Mouse (Mus musculus) spleen, embryonic (tissue): ENCODE results near the gene She.

Experiments
- CTCF ChIA-PET: fragments of 350-600 bp; sonication (Branson Sonifier 250); formaldehyde crosslinking; loops from one replicate; lab custom pipeline; 2022; lab: Charles Lee

She gene

DNA sequence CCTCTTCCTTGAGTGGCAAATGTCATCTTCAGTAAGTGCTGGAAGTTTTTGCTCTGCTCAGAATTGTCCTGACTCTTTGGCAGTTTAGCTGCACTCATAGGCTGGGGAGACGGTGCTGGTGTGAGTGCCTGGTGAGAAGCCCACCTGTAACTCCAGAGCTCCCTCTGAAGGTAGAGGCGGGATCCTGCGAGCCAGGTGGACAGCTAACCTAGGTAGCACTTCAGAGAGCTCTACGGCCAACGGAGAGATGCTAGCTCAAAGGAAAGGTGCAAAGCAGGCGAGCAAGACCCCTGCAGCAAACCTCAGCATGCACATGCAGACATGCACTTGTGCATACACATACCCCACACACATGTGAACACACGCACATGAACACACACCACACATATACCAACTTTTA, 17.1 kb upstream of the She start:
- CTCF ChIA-PET: interaction anchor here (0.7 kb wide), 1 partner anchor 372 kb away, joined by 3 read pairs; no protein-coding TSS in a partner anchor

- CTCF ChIA-PET: no interaction called here
These were observed 14.1 kb upstream of the She start for GRCm38 (mm10) chr3:89817056-89817455.

DNA sequence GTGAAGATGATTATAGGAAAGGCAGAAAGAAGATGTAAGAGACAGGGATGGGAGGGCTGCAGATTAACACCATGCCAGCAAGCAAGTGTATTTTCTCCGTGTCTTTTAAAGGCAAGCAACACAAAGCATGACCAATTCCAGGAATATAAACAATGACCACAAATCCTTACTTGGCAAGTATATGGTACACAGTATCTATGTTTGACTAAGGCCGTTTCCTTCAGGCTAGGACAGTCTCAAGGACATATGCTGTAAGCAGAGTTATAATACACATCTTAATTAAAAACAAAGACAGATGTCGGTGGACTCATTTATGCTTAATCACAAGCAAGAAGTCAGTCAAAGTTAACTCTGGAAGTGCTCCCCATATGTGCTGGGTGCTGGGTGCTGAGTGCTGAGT, 12.6 kb upstream of the She start:
- CTCF ChIA-PET: no interaction called here

DNA sequence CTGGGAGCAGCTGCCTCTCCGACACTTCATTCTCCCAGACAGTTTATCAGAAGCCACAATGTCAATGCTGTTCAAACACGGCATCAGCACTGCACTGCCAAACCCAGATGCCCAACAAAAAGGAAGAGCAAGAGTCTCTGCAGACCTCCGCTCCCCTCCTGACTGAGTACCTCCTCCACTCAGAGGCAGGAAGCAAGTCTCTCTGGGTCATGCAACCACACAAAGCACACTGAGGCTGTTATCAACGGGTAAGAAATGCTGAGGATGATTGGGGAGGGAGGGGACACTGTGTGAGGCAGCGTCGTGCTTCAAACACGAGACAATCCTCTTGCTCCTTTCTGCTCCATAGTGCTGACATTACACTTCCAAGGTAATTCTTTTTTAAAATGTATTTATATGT, 11.3 kb upstream of the She start:
- CTCF ChIA-PET: no interaction called here

- CTCF ChIA-PET: no interaction called here
These were observed 10.7 kb upstream of the She start for GRCm38 (mm10) chr3:89820311-89821095.

- CTCF ChIA-PET: no interaction called here
These were observed 10.1 kb upstream of the She start for GRCm38 (mm10) chr3:89821096-89821513.

- CTCF ChIA-PET: no interaction called here
These were observed 9.4 kb upstream of the She start for GRCm38 (mm10) chr3:89821548-89822480.

- CTCF ChIA-PET: no interaction called here
These were observed 7.6 kb upstream of the She start for GRCm38 (mm10) chr3:89823594-89823993.

GRCm38 (mm10) chr3:89826295-89826694, 4.9 kb upstream of the She start:
- CTCF ChIA-PET: no interaction called here

DNA sequence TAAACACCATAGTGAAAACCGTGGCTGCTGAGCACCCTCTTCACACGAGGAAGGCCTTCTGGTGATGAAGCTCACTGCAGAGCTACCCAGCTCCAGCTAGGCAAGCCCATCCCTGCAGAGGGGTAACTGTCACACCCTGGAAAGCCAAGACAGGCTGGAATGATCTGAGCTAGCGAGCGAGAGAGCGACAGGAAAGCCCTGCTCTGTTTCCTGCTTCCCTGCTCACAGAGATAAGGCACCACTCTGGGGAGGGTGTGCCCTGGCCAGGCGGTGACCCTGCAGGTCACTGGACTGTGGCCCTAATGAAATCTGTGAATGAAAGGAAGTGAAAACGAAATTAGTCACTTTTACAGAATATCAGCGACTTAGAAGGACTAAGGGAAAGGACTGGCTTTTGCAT, 4.2 kb downstream of the She start:
- CTCF ChIA-PET: no interaction called here

DNA sequence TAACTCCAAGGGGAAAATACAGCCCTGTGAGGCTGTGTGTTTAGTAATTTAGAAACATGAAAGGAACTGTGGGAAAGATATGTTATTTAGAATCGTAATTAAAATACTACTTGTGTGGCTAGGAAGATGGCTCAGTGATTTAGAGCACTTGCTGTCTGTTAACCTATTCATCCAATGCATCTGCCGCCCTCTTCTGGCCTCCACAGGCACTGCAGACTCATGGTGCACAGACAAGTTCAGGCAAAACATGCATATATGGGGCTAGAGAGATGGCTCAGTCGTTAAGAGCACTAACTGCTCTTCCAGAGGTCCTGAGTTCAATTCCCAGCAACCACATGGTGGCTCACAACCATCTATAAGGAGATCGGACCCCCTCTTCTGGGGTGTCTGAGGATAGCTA, 11.1 kb downstream of the She start:
- CTCF ChIA-PET: interaction anchor here (0.6 kb wide), 3 partner anchors 14 to 26 kb away, joined by 5 to 18 read pairs (median 5); no protein-coding TSS in a partner anchor

GRCm38 (mm10) chr3:89843148-89843547, 12.0 kb downstream of the She start:
- CTCF ChIA-PET: interaction anchor here (0.6 kb wide), 1 partner anchor 25 kb away, joined by 18 read pairs; no protein-coding TSS in a partner anchor

- CTCF ChIA-PET: no interaction called here
These were observed 14.6 kb downstream of the She start for GRCm38 (mm10) chr3:89845814-89846213.

GRCm38 (mm10) chr3:89847126-89847525, 16.0 kb downstream of the She start:
- CTCF ChIA-PET: no interaction called here

DNA sequence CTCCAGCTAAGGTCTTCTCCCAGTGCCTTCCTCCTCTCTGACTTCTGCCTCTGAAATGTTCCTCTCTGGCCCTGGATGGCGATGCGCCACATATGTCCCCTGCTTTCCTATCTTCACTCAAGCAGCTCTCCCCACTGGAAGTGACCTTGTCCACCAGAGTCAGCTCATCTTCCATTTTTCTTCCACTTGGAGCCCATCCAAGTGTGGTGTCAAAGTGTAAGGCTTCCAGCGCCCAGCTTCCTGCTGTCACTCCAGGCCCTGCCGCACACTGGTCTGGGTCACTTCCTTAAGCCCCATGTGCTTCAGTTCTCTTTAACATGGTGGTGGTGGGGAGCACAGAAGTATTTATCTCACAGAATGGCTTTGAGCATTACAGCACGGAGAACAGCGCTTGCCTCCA, 16.4 kb downstream of the She start:
- CTCF ChIA-PET: no interaction called here

DNA sequence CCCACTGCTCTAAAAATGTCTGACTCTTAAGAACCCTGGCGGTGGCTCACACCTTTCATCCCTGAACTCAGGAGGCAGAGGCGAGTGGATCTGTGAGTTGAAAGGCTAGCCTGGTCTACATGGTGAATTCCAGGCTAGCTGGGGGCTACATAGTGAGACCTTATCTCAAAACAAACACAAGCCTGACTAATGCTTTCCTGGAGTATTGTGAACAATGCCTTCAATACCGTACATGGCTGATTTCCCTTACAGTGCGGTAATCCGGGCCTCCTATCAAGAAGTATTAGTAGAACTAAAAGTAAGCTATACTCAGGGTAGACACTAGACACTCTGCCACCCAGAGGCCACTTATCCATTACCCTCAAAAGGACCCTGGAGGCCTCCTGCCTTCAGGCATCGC, 16.9 kb downstream of the She start:
- CTCF ChIA-PET: no interaction called here

DNA sequence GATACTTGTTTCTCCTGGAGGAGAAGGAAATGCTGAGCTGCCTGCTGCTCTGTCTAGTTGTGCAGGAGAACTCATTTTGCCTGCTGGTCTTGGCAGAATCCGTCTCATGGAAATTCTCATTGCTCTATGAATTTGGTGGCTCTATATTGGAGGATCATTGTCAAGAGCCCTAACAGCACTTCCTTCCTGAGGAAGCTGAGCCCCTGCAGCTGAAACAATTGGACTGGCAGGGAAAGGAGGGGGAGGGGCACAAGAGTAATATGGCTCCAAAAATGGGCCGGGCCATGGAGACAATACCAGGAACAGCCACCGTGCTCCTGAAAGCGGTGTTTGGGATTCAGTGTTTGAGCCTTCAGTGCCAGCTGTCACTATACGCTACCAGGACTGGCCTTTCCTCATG, 22.6 kb downstream of the She start:
- CTCF ChIA-PET: no interaction called here

DNA sequence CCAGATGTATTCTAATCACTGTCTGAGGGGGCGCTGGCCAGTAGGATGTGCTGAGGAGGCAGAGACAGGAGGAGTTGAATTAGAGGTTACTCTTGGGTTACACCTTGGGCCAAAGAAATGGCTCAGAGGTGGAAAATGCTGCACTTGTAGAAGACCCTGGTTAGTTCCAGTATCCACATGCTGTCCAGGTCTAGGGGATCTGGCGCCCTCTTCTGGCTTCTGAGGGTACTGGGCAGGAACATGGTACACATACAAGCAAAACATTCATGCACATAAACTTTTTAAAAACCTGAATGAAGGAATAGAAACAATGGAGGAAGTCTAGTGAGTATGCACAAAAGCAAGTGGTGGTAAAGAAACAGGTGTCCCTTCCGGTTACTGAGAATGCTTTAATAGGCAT, 26.2 kb downstream of the She start:
- CTCF ChIA-PET: no interaction called here

DNA sequence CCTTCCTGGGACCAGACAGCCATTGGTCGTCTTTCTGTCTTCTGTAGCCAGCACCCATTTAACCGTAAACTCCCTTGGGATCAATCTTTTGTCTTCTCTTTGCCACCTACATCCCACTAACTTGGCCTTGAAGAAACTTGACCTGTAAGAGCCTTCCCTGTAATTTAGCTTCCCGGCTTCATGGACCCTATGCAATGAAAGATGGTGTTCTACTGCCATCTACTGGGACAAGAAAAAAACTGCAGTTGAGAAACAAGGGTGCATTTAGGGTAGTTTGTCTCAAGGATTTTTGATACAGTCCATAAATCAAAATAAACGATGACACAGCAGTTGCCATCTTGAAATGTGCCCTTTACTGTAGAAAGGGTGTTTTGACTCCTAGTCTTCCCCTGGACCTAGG, 27.0 kb downstream of the She start:
- CTCF ChIA-PET: no interaction called here

DNA sequence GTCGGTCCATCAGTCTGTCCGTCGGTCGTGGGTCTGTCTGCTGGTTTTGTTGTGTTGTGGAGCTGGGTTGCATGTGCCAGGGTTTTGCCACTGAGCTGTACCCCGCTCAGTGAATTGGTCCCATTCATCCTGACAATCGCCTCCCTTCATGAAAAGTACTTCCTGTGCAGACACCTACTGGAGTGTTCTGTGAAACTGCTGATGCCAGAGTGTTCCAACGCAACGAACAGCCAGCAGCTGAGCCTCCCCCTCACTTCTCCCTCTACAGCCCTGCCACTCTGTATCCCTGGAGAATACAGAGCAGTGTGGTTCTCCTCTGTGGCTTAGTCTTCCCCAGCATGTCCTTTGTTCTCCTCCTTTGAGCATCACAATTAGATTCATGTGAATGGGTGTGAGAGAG, 27.7 kb downstream of the She start:
- CTCF ChIA-PET: interaction anchor here (0.5 kb wide), 1 partner anchor 153 kb away, joined by 3 read pairs; no protein-coding TSS in a partner anchor

GRCm38 (mm10) chr3:89859936-89860335, 28.8 kb downstream of the She start:
- CTCF ChIA-PET: no interaction called here

- CTCF ChIA-PET: interaction anchor here (0.7 kb wide), 1 partner anchor 11 kb away, joined by 3 read pairs; no protein-coding TSS in a partner anchor
These were observed 29.2 kb downstream of the She start for GRCm38 (mm10) chr3:89860343-89860742.
